Mouse (Mus musculus) CH12.LX (cell line): ENCODE results near the gene Gcdh. TPM values are rescaled to one million over a fixed set of nuclear protein-coding genes. Genes with fewer than 3 reads are reported as not detected.

ENCODE experiments used
- DNase-seq: peaks from one replicate; pipeline ENCODE4 v3.0.0-alpha.2; 2013; ENCODE audit errors: extremely low read depth
- H3K27ac ChIP-seq: 2 replicates; pipeline ENCODE4 v1.5.1; 2012; ENCODE audit warnings: low read depth, mild to moderate bottlenecking, control low read depth, moderate library complexity; ENCODE audit not compliant: insufficient read depth
- H3K27me3 ChIP-seq: replicated peaks from 2 replicates; pipeline ENCODE3; 2012; ENCODE audit warnings: inconsistent platforms
- H3K36me3 ChIP-seq, 2 experiments: replicated peaks in 1 of 2; 2 replicates each; pipeline versions ENCODE3 to v1.6.1; 2012; ENCODE audit warnings: inconsistent platforms in 1 of 2, low read length in 1 of 2, mild to moderate bottlenecking in 1 of 2, mixed read lengths in 1 of 2, moderate library complexity in 1 of 2; ENCODE audit not compliant: control insufficient read depth in 1 of 2, insufficient read depth in 1 of 2
- H3K4me1 ChIP-seq, 2 experiments: 2 replicates each; pipeline ENCODE4 v1.6.1; 2012; ENCODE audit warnings: inconsistent platforms in 1 of 2, moderate library complexity in 1 of 2; ENCODE audit not compliant: insufficient read depth in 2 of 2, control insufficient read depth in 1 of 2
- H3K4me2 ChIP-seq: 2 replicates; pipeline ENCODE4 v1.6.1; 2012; ENCODE audit warnings: low read depth, mild to moderate bottlenecking, control low read depth; ENCODE audit not compliant: poor library complexity, insufficient read depth, severe bottlenecking
- H3K4me3 ChIP-seq, 3 experiments: fragments of 150-350 bp in 1 of 3; sonication (generic) in 1 of 3; replicated peaks in 1 of 3; 2 replicates each; pipeline versions ENCODE3 to v1.5.1; 2011 to 2012; ENCODE audit warnings: low read depth in 2 of 3, low read length in 2 of 3, mild to moderate bottlenecking in 2 of 3, moderate library complexity in 2 of 3, control low read depth in 1 of 3, improper control_type of control experiment in 1 of 3, inconsistent platforms in 1 of 3, mixed read lengths in 1 of 3; ENCODE audit not compliant: poor library complexity in 1 of 3
- H3K79me2 ChIP-seq: replicated peaks from 2 replicates; pipeline ENCODE4 v1.6.1; 2012; ENCODE audit warnings: mild to moderate bottlenecking, moderate library complexity; ENCODE audit not compliant: control insufficient read depth, poor library complexity, insufficient read depth, severe bottlenecking; ENCODE audit errors: extremely low read depth
- H3K9ac ChIP-seq: 2 replicates; pipeline ENCODE4 v1.6.1; 2012; ENCODE audit warnings: low read depth, mild to moderate bottlenecking, control low read depth, moderate library complexity; ENCODE audit not compliant: insufficient read depth
- H3K9me3 ChIP-seq: replicated peaks from 2 replicates; pipeline ENCODE3; 2012; ENCODE audit warnings: low read length, inconsistent platforms, mixed read lengths
- BHLHE40 ChIP-seq: IDR thresholded peaks from 2 replicates; pipeline ENCODE4 v1.6.1; 2011; ENCODE audit warnings: mild to moderate bottlenecking, low read depth, low read length, improper control_type of control experiment
- CHD1 ChIP-seq: IDR thresholded peaks from 2 replicates; pipeline ENCODE4 v1.6.1; 2012; ENCODE audit warnings: low read depth, low read length, improper control_type of control experiment, inconsistent platforms
- CHD2 ChIP-seq: IDR thresholded peaks from 2 replicates; pipeline ENCODE4 v1.6.1; 2011; ENCODE audit warnings: low read length, improper control_type of control experiment
- CTCF ChIP-seq, 2 experiments: IDR thresholded peaks in 1 of 2; conservative IDR thresholded peaks in 1 of 2; 2 replicates each; pipeline ENCODE4 v1.5.1; 2011 to 2012; ENCODE audit warnings: low read depth in 2 of 2, low read length in 2 of 2, improper control_type of control experiment in 1 of 2, inconsistent platforms in 1 of 2, mild to moderate bottlenecking in 1 of 2, moderate library complexity in 1 of 2
- ELF1 ChIP-seq: IDR thresholded peaks from 2 replicates; pipeline ENCODE4 v1.6.1; 2014; ENCODE audit warnings: low read depth, mild to moderate bottlenecking, inconsistent platforms, low read length, improper control_type of control experiment
- EP300 ChIP-seq: IDR thresholded peaks from 2 replicates; pipeline ENCODE4 v1.6.1; 2011; ENCODE audit warnings: low read length, improper control_type of control experiment
- ETS1 ChIP-seq: conservative IDR thresholded peaks from 2 replicates; pipeline ENCODE4 v1.6.1; 2012; ENCODE audit warnings: low read depth, mild to moderate bottlenecking, inconsistent platforms, low read length, improper control_type of control experiment, moderate library complexity
- GABPA ChIP-seq: IDR thresholded peaks from 2 replicates; pipeline ENCODE4 v1.6.1; 2012; ENCODE audit warnings: low read depth, low read length, improper control_type of control experiment, inconsistent platforms; ENCODE audit not compliant: insufficient replicate concordance
- IRF4 ChIP-seq: IDR thresholded peaks from 2 replicates; pipeline ENCODE4 v1.6.1; 2014; ENCODE audit warnings: low read depth, mild to moderate bottlenecking, inconsistent platforms, low read length, improper control_type of control experiment
- JUND ChIP-seq: conservative IDR thresholded peaks from 2 replicates; pipeline ENCODE4 v1.6.1; 2011; ENCODE audit warnings: low read depth, low read length, improper control_type of control experiment
- KAT2A ChIP-seq: IDR thresholded peaks from 2 replicates; pipeline ENCODE4 v1.6.1; 2012; ENCODE audit warnings: low read length, improper control_type of control experiment, inconsistent platforms; ENCODE audit not compliant: insufficient replicate concordance
- MAZ ChIP-seq: IDR thresholded peaks from 2 replicates; pipeline ENCODE4 v1.6.1; 2012; ENCODE audit warnings: low read depth, mild to moderate bottlenecking, inconsistent platforms, low read length, improper control_type of control experiment, moderate library complexity
- MEF2A ChIP-seq: IDR thresholded peaks from 2 replicates; pipeline ENCODE4 v1.6.1; 2014; ENCODE audit warnings: low read depth, mild to moderate bottlenecking, inconsistent platforms, low read length, improper control_type of control experiment, borderline replicate concordance
- MYC ChIP-seq: IDR thresholded peaks from 2 replicates; pipeline ENCODE4 v1.6.1; 2011; ENCODE audit warnings: low read depth, mild to moderate bottlenecking, improper control_type of control experiment, low read length
- PAX5 ChIP-seq: IDR thresholded peaks from 2 replicates; pipeline ENCODE4 v1.6.1; 2012; ENCODE audit warnings: low read length, inconsistent platforms, mixed read lengths
- POLR2A ChIP-seq: IDR thresholded peaks from 2 replicates; pipeline ENCODE4 v1.6.1; 2011; ENCODE audit warnings: low read depth, mild to moderate bottlenecking, improper control_type of control experiment, low read length
- POLR2AphosphoS2 ChIP-seq: IDR thresholded peaks from 2 replicates; pipeline ENCODE4 v1.6.1; 2011; ENCODE audit warnings: low read depth, low read length, improper control_type of control experiment
- RAD21 ChIP-seq: IDR thresholded peaks from 2 replicates; pipeline ENCODE4 v1.6.1; 2011; ENCODE audit warnings: low read depth, mild to moderate bottlenecking, low read length, improper control_type of control experiment, moderate library complexity
- SIN3A ChIP-seq: IDR thresholded peaks from 2 replicates; pipeline ENCODE4 v1.6.1; 2012; ENCODE audit warnings: low read length, improper control_type of control experiment, inconsistent platforms
- SMC3 ChIP-seq: IDR thresholded peaks from 2 replicates; pipeline ENCODE4 v1.6.1; 2011; ENCODE audit warnings: low read depth, low read length, improper control_type of control experiment
- UBTF ChIP-seq: IDR thresholded peaks from 2 replicates; pipeline ENCODE4 v1.6.1; 2012; ENCODE audit warnings: low read depth, mild to moderate bottlenecking, inconsistent platforms, low read length, improper control_type of control experiment, moderate library complexity
- USF2 ChIP-seq: conservative IDR thresholded peaks from 2 replicates; pipeline ENCODE4 v1.6.1; 2011; ENCODE audit warnings: low read depth, low read length, improper control_type of control experiment
- ZC3H11A ChIP-seq: IDR thresholded peaks from 2 replicates; pipeline ENCODE4 v1.6.1; 2012; ENCODE audit warnings: low read depth, mild to moderate bottlenecking, inconsistent platforms, low read length, improper control_type of control experiment
- ZKSCAN1 ChIP-seq: IDR thresholded peaks from 2 replicates; pipeline ENCODE4 v1.6.1; 2012; ENCODE audit warnings: low read depth, inconsistent platforms, low read length, improper control_type of control experiment, borderline replicate concordance
- ZNF384 ChIP-seq: IDR thresholded peaks from 2 replicates; pipeline ENCODE4 v1.6.1; 2012; ENCODE audit warnings: low read depth, low read length, improper control_type of control experiment, inconsistent platforms
- dilution Hi-C: fragments of 300-500 bp; cut with MboI; formaldehyde crosslinking; loops from 2 replicates; pipeline ENCODE4 v1.14.3; 2020; ENCODE audit warnings: low sequenced_read_pairs; ENCODE audit not compliant: extremely low pct_unique_long_range_greater_than_20kb, extremely low pct_ligation_motif_present
- in situ Hi-C: fragments of 300-500 bp; cut with MboI; formaldehyde crosslinking; loops from 3 replicates; pipeline ENCODE4 v1.14.3; 2019; ENCODE audit warnings: low sequenced_read_pairs, low pct_ligation_motif_present, low pct_unique_long_range_greater_than_20kb, mixed read lengths
- polyA plus RNA-seq: library from polyadenylated mRNA; unstranded; fragments of >175 nt; gene quantifications from 2 replicates; pipeline ENCODE4 v1.2.1, GENCODE M21; 2012; ENCODE audit warnings: low read depth; ENCODE audit not compliant: insufficient read length
- total RNA-seq, 2 experiments: library from RNA; depleted of rRNA; stranded (reverse); fragments of 300-350 nt in 1 of 2; fragments of >200 nt in 1 of 2; gene quantifications; 2 replicates each; pipeline ENCODE4 v1.2.3; 2012 to 2014

The Gcdh gene
- total and polyA plus RNA-seq, 3 experiments = 13.7 to 26.2 (median 16.4) TPM

DNA sequence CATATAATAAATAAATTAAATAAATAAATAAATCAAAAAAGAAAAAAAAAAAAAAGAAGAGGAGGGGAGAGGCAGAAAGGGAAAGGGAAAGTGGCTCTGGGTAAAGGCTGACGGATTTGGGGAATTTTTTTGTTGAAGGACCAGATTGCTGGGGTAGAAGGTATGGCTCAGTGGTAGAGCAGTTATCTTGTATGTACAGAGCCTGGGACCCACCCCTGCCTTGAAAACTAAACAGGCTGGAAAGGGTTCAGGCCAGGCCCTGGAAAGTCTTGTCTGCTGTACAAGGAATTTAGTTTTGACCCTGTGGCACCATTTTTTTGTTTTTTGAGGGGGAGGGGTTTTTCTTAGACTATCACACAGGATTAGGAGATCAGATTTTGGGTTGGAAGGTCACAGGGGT lies 14.8 kb downstream of the Gcdh start:
- no peak overlapping the region for H3K9ac ChIP-seq
- TF ChIP-seq CHD2 (no peak), MEF2A (no peak), ETS1 (no peak), BHLHE40 (no peak), RAD21 (no peak), KAT2A (no peak), USF2 (no peak), IRF4 (no peak), SIN3A (no peak), ZKSCAN1 (no peak), JUND (no peak), UBTF (no peak), POLR2A (no peak), SMC3 (no peak), ELF1 (no peak), EP300 (no peak), CTCF (conservative IDR thresholded peaks at IDR 0.05 in 1 of 2, IDR thresholded peaks at IDR 0.05 in 1 of 2; ENCODE audit: low read depth in 2 of 2, low read length in 2 of 2) (no peak)
- H3K4me1 ChIP-seq = no peaks in the 10 kb centered on the region
- in situ Hi-C loops (no loop called here), dilution Hi-C loops (no loop called here)
- H3K36me3 ChIP-seq = peaks cover 0 to 20% of the 10 kb centered on the region in 2 experiments
- no peaks in the 10 kb centered on the region for H3K27me3 ChIP-seq
- no peak overlapping the region for H3K27ac ChIP-seq
- no peaks in the 10 kb centered on the region for H3K79me2 ChIP-seq
- H3K4me3 ChIP-seq = no peak overlapping the region
- DNase-seq = no peak
- no peak overlapping the region for H3K4me2 ChIP-seq
- H3K9me3 ChIP-seq = no peaks in the 10 kb centered on the region

DNA sequence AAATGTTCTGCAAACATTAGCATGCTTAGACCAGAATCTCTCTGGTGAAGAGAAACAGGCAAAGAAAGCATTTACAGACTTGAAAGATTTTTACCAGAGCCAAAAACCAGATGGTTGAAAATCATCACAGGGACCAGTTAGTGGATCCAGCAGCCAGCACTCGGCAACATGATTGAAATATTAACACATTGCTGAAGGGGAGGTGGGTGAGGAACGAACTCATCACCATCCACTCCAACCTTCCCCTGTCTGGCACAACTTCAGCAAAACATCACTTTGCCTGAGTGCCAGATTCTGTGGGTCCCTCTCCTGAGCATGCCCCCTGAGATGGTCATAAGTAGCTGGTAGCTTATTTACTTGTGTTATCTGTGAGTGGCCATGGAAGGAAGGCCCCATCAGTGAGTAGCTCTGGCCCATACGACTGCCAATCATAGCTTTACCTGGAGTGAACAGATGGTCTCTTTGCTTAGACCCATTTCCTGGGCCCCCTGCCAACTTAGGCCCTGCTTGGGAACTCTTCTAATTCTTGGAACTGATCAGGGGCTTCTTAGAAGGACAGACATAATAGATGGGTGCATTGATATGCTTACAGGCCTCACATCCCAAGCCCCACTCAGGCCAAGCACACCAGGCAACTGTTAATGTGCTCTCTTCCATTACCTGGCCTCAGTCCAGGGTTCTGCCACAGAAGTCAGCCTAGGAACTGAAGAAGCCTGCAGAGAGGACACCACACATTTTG lies 16.3 kb downstream of the Gcdh start:
- TF ChIP-seq KAT2A = no peak
- TF ChIP-seq POLR2AphosphoS2 = no peak
- TF ChIP-seq ZC3H11A = no peak
- TF ChIP-seq ZNF384 = no peak
- TF ChIP-seq ELF1 = no peak
- no peak for TF ChIP-seq ETS1
- no peak for TF ChIP-seq BHLHE40
- no peak for TF ChIP-seq CHD1
- TF ChIP-seq MEF2A = no peak
- TF ChIP-seq PAX5 = no peak
- no peak for TF ChIP-seq RAD21
- TF ChIP-seq GABPA = no peak
- TF ChIP-seq CHD2 = no peak
- TF ChIP-seq EP300 = no peak
- TF ChIP-seq ZKSCAN1 = no peak
- TF ChIP-seq MYC = no peak
- TF ChIP-seq JUND = no peak
- no peak for TF ChIP-seq MAZ
- Histone ChIP-seq H3K36me3 (peaks cover 3 to 25% of the 10 kb centered on the region in 2 experiments), H3K79me2 (no peaks in the 10 kb centered on the region), H3K9ac (no peak overlapping the region), H3K4me1 (no peaks in the 10 kb centered on the region), H3K27ac (no peak overlapping the region), H3K4me3 (no peak overlapping the region), H3K4me2 (no peak overlapping the region), H3K9me3 (no peaks in the 10 kb centered on the region), H3K27me3 (no peaks in the 10 kb centered on the region)
- DNase-seq = no peak
- dilution Hi-C loops (no loop called here), in situ Hi-C loops (no loop called here)
